12 mouse cellular contexts compared by ENCODE assay signal in the genomic region with DNA sequence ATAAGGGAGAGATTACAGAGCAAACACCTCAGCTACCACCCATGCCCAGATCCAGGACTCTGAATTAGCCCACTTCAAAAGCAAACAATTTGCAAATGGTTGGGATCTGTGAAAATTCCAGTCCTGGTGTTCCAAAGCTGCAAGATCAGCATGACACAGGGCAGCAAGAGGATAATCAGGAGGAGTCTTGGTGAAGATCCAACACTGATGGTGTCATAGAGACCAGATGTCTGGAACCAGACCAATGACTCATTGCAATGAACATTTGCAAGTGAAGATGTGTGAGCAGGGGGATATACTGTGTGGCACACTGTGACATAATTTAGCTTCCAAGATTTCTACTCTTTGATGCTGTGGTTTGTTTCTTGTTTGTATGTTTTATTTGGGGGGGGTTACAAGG.
DNase-seq lines count a peak whose midpoint lies in the region; ATAC-seq lines count a peak whose summit lies in the region.
"Had no signal": no experiment of that assay in that cellular context is flagged by ENCODE, and none has a peak within 500 bp of the region (broad histone marks: within the 10 kb centered on the region; RNA-seq: fewer than 3 reads in every experiment).

No protein-coding gene starts in this region.

- DNase-seq in frontal cortex, postnatal 10 days (ENCODE audit: low spot score in 2 of 2): no peak
- DNase-seq in left cerebral cortex, postnatal 14 days (ENCODE audit: low spot score in 2 of 2): peak; percentile 10 to 55
- DNase-seq in left cerebral cortex, adult 11 months (ENCODE audit: low spot score): no peak
- DNase-seq in Muller cell, postnatal 12 days (ENCODE audit: inconsistent ontology term): peak; percentile 90
- DNase-seq in layer of hippocampus, adult 18-20 months (ENCODE audit: low spot score in 2 of 2): peak; percentile 17 to 46
- no peak for DNase-seq in kidney, postnatal 36 days

- no peak overlapping the region for H3K4me2 ChIP-seq in liver, embryonic 12.5 days
- H3K4me2 ChIP-seq: heart, embryonic 13.5 days; intestine, embryonic 15.5 days; liver, embryonic 15.5 days had no signal

- H3K4me3 ChIP-seq in liver, embryonic 12.5 days: no peak overlapping the region
- H3K4me3 ChIP-seq: heart, embryonic 13.5 days; intestine, embryonic 15.5 days; liver, embryonic 15.5 days had no signal

- intact Hi-C loops in left cerebral cortex, postnatal 14 days (cut with DNase I): no loop called here

- H3K36me3 ChIP-seq in liver, embryonic 12.5 days: no peaks in the 10 kb centered on the region
- H3K36me3 ChIP-seq: heart, embryonic 13.5 days; intestine, embryonic 15.5 days; liver, embryonic 15.5 days had no signal

- no peaks in the 10 kb centered on the region for H3K4me1 ChIP-seq in liver, embryonic 12.5 days
- H3K4me1 ChIP-seq: heart, embryonic 13.5 days; intestine, embryonic 15.5 days; liver, embryonic 15.5 days had no signal

- H3K27ac ChIP-seq in liver, embryonic 12.5 days: no peak overlapping the region
- H3K27ac ChIP-seq: heart, embryonic 13.5 days; intestine, embryonic 15.5 days; liver, embryonic 15.5 days; stomach, postnatal 0 days had no signal

- H3K9ac ChIP-seq in liver, embryonic 12.5 days: no peak overlapping the region
- H3K9ac ChIP-seq: heart, embryonic 13.5 days; intestine, embryonic 15.5 days; liver, embryonic 15.5 days had no signal

- H3K9me3 ChIP-seq in liver, embryonic 12.5 days (replicated peaks): no peaks in the 10 kb centered on the region
- H3K9me3 ChIP-seq: heart, embryonic 13.5 days; intestine, embryonic 15.5 days; liver, embryonic 15.5 days had no signal

- peak; percentile 73 for ATAC-seq in frontal cortex, adult (ENCODE audit: low TSS enrichment)
- ATAC-seq in liver, embryonic 12.5 days: no peak
- ATAC-seq: intestine, embryonic 15.5 days had no signal

- H3K27me3 ChIP-seq in liver, embryonic 12.5 days (replicated peaks): no peaks in the 10 kb centered on the region
- H3K27me3 ChIP-seq: heart, embryonic 13.5 days; intestine, embryonic 15.5 days; liver, embryonic 15.5 days had no signal

Comparison
In these comparisons a context has a peak if more than half of its experiments do, and no peak if none do; other contexts are left out.
1. DNase-seq: peak in left cerebral cortex, postnatal 14 days (2 of 2), Muller cell, postnatal 12 days (single experiment) and layer of hippocampus, adult 18-20 months (2 of 2); none in frontal cortex, postnatal 10 days (0 of 2), left cerebral cortex, adult 11 months (single experiment) and kidney, postnatal 36 days (0 of 2).